Comparison of ENCODE assay signal across 11 mouse cellular contexts in genomic region chr11:101946525-101946924, GRCm38 (mm10). TPM values are rescaled to one million over a fixed set of nuclear protein-coding genes. Genes with fewer than 3 reads are reported as not detected.
DNase-seq lines count a peak whose midpoint lies in the region; ATAC-seq and TF ChIP-seq lines count a peak whose summit lies in the region.
"Had no signal": no experiment of that assay in that cellular context is flagged by ENCODE, and none has a peak within 500 bp of the region (broad histone marks: within the 10 kb centered on the region; RNA-seq: fewer than 3 reads in every experiment).

No protein-coding gene starts in this region.

- no peak overlapping the region for H3K9ac ChIP-seq in intestine, postnatal 0 days (ENCODE audit: low read depth, low read length)
- no peak overlapping the region for H3K9ac ChIP-seq in intestine, embryonic 16.5 days (ENCODE audit: low read depth, low read length)
- H3K9ac ChIP-seq in neural tube, embryonic 11.5 days (ENCODE audit: low read length): no peak overlapping the region
- H3K9ac ChIP-seq in neural tube, embryonic 15.5 days (replicated peaks): no peak overlapping the region
- H3K9ac ChIP-seq: hindbrain, embryonic 12.5 days had no signal

- no peak overlapping the region for H3K4me2 ChIP-seq in intestine, postnatal 0 days (replicated peaks; ENCODE audit: low read depth)
- H3K4me2 ChIP-seq in intestine, embryonic 16.5 days (ENCODE audit: low read depth, low read length): no peak overlapping the region
- H3K4me2 ChIP-seq in neural tube, embryonic 11.5 days (ENCODE audit: low read depth): no peak overlapping the region
- H3K4me2 ChIP-seq in neural tube, embryonic 15.5 days: no peak overlapping the region
- H3K4me2 ChIP-seq: hindbrain, embryonic 12.5 days had no signal

- no peak for TF ChIP-seq POLR2A in cerebellum, adult 2 months (IDR thresholded peaks at IDR 0.05; ENCODE audit: borderline replicate concordance, insufficient read depth, low read length)

- no peaks in the 10 kb centered on the region for H3K27me3 ChIP-seq in intestine, postnatal 0 days (replicated peaks; ENCODE audit: control insufficient read depth, insufficient read depth, low read length)
- H3K27me3 ChIP-seq in intestine, embryonic 16.5 days (replicated peaks; ENCODE audit: control insufficient read depth, insufficient read depth, low read length): no peaks in the 10 kb centered on the region
- 0 out of 2 replicates have a peak, but pooled peaks cover 2% of the 10 kb centered on the region for H3K27me3 ChIP-seq in neural tube, embryonic 11.5 days (ENCODE audit: control insufficient read depth, insufficient read depth, low read length)
- H3K27me3 ChIP-seq in neural tube, embryonic 15.5 days (replicated peaks): 0 out of 2 replicates have a peak, but pooled peaks cover 2% of the 10 kb centered on the region
- no peaks in the 10 kb centered on the region for H3K27me3 ChIP-seq in cerebellum, adult 2 months (ENCODE audit: control insufficient read depth, insufficient read depth, low read length)

- H3K27ac ChIP-seq in intestine, postnatal 0 days (ENCODE audit: low read depth, low read length): no peak overlapping the region
- H3K27ac ChIP-seq in intestine, embryonic 16.5 days (ENCODE audit: low read length): no peak overlapping the region
- H3K27ac ChIP-seq in neural tube, embryonic 11.5 days (ENCODE audit: low read depth, low read length): no peak overlapping the region
- no peak overlapping the region for H3K27ac ChIP-seq in neural tube, embryonic 15.5 days (replicated peaks)
- no peak overlapping the region for H3K27ac ChIP-seq in cerebellum, adult 2 months (ENCODE audit: insufficient read depth, low read length)
- H3K27ac ChIP-seq: hindbrain, embryonic 12.5 days had no signal

- 32% methylated on average over 5 of the region's 5 CpGs for WGBS in intestine, postnatal 0 days
- 34% methylated on average over 5 of the region's 5 CpGs for WGBS in intestine, embryonic 16.5 days
- 20% methylated on average over 5 of the region's 5 CpGs for WGBS in neural tube, embryonic 11.5 days
- WGBS in neural tube, embryonic 15.5 days: 24% methylated on average over 5 of the region's 5 CpGs
- WGBS in cerebellum, adult 2 months: 61% methylated on average over 5 of the region's 5 CpGs

- H3K4me1 ChIP-seq in intestine, postnatal 0 days (replicated peaks; ENCODE audit: control insufficient read depth, insufficient read depth, low read length): no peaks in the 10 kb centered on the region
- no peaks in the 10 kb centered on the region for H3K4me1 ChIP-seq in intestine, embryonic 16.5 days (ENCODE audit: control insufficient read depth, insufficient read depth, low read length)
- no peaks in the 10 kb centered on the region for H3K4me1 ChIP-seq in neural tube, embryonic 11.5 days (ENCODE audit: control insufficient read depth, insufficient read depth, low read length)
- no peaks in the 10 kb centered on the region for H3K4me1 ChIP-seq in neural tube, embryonic 15.5 days
- H3K4me1 ChIP-seq in cerebellum, adult 2 months (ENCODE audit: control insufficient read depth, insufficient read depth, low read length): peaks cover 15% of the 10 kb centered on the region

- H3K36me3 ChIP-seq in intestine, postnatal 0 days (ENCODE audit: control insufficient read depth, insufficient read depth): no peaks in the 10 kb centered on the region
- no peaks in the 10 kb centered on the region for H3K36me3 ChIP-seq in intestine, embryonic 16.5 days (ENCODE audit: control insufficient read depth, insufficient read depth, low read length)
- H3K36me3 ChIP-seq in neural tube, embryonic 11.5 days (ENCODE audit: control insufficient read depth, insufficient read depth, low read length): no peaks in the 10 kb centered on the region
- no peaks in the 10 kb centered on the region for H3K36me3 ChIP-seq in neural tube, embryonic 15.5 days
- H3K36me3 ChIP-seq: hindbrain, embryonic 12.5 days had no signal

- ATAC-seq in intestine, postnatal 0 days: no peak
- no peak for ATAC-seq in intestine, embryonic 16.5 days
- ATAC-seq in neural tube, embryonic 11.5 days (ENCODE audit: insufficient read depth, low FRiP score, low TSS enrichment): no peak
- no peak for ATAC-seq in neural tube, embryonic 15.5 days (ENCODE audit: low FRiP score)

- DNase-seq in neural tube, embryonic 11.5 days (ENCODE audit: low spot score): peak; percentile 59
- DNase-seq in embryo, embryonic 10 days (ENCODE audit: low spot score): peak; percentile 59
- peak; percentile 69 for DNase-seq in retina, postnatal 1 day
- DNase-seq in adipocyte (ENCODE audit: low spot score): no peak
- DNase-seq in cerebellum, adult 2 months: no peak
- DNase-seq: left cerebral cortex, postnatal 4 days had no signal

- no peak overlapping the region for H3K4me3 ChIP-seq in intestine, postnatal 0 days (ENCODE audit: low read depth, low read length)
- no peak overlapping the region for H3K4me3 ChIP-seq in intestine, embryonic 16.5 days (ENCODE audit: low read length)
- no peak overlapping the region for H3K4me3 ChIP-seq in neural tube, embryonic 11.5 days (ENCODE audit: low read depth, low read length)
- no peak overlapping the region for H3K4me3 ChIP-seq in neural tube, embryonic 15.5 days (replicated peaks)
- H3K4me3 ChIP-seq in cerebellum, adult 2 months (replicated peaks; ENCODE audit: insufficient read depth, low read depth, low read length): no peak overlapping the region
- H3K4me3 ChIP-seq: hindbrain, embryonic 12.5 days had no signal

- H3K9me3 ChIP-seq in intestine, postnatal 0 days (ENCODE audit: control insufficient read depth): no peaks in the 10 kb centered on the region
- H3K9me3 ChIP-seq in intestine, embryonic 16.5 days (ENCODE audit: control insufficient read depth, low read length): no peaks in the 10 kb centered on the region
- no peaks in the 10 kb centered on the region for H3K9me3 ChIP-seq in neural tube, embryonic 11.5 days (ENCODE audit: control insufficient read depth, low read length)
- no peaks in the 10 kb centered on the region for H3K9me3 ChIP-seq in neural tube, embryonic 15.5 days (replicated peaks)

- TF ChIP-seq CTCF in intestine, postnatal 0 days (IDR thresholded peaks at IDR 0.05; ENCODE audit: low read depth): peak; percentile 39
- TF ChIP-seq CTCF in cerebellum, adult 2 months (IDR thresholded peaks at IDR 0.05; ENCODE audit: borderline replicate concordance, insufficient read depth, low read depth, low read length): no peak

RNA-seq across cellular contexts. Expression of gene Sost, which starts 20.3 kb away (rescaled TPM):
- polyA plus RNA-seq in intestine, postnatal 0 days (2015; fragmentation: Nextera tagmentation; extraction: Ambion mirVana): not detected in 2 replicates
- polyA plus RNA-seq in intestine, embryonic 16.5 days (2015; fragmentation: Nextera tagmentation; extraction: Ambion mirVana): 0.12 TPM in 1 of 2 replicates, not detected in the other
- polyA plus RNA-seq in neural tube, embryonic 11.5 days (2014; fragmentation: Nextera tagmentation; extraction: Ambion mirVana): not detected in 2 replicates
- 0.23 TPM in 1 of 2 replicates, not detected in the other for polyA plus RNA-seq in neural tube, embryonic 15.5 days (2015; fragmentation: Nextera tagmentation; extraction: Ambion mirVana)
- 1.4 and 1.7 TPM in 2 replicates for polyA plus RNA-seq in cerebellum, adult 2 months (2012; rRNA removed)

RNA-seq across cellular contexts. Expression of gene Cfap97d1, which starts 37.6 kb away (rescaled TPM):
- not detected in 2 replicates for polyA plus RNA-seq in intestine, postnatal 0 days (2015; fragmentation: Nextera tagmentation; extraction: Ambion mirVana)
- not detected in 2 replicates for polyA plus RNA-seq in intestine, embryonic 16.5 days (2015; fragmentation: Nextera tagmentation; extraction: Ambion mirVana)
- not detected in 2 replicates for polyA plus RNA-seq in neural tube, embryonic 11.5 days (2014; fragmentation: Nextera tagmentation; extraction: Ambion mirVana)
- not detected in 2 replicates for polyA plus RNA-seq in neural tube, embryonic 15.5 days (2015; fragmentation: Nextera tagmentation; extraction: Ambion mirVana)
- not detected in 2 replicates for polyA plus RNA-seq in cerebellum, adult 2 months (2012; rRNA removed)
- polyA plus RNA-seq: hindbrain, embryonic 12.5 days; lung, embryonic 16.5 days had no signal

RNA-seq across cellular contexts. Expression of gene Dusp3, which starts 40.3 kb away (rescaled TPM):
- polyA plus RNA-seq in intestine, postnatal 0 days (2015; fragmentation: Nextera tagmentation; extraction: Ambion mirVana): 49.9 and 53.5 TPM in 2 replicates
- polyA plus RNA-seq in intestine, embryonic 16.5 days (2015; fragmentation: Nextera tagmentation; extraction: Ambion mirVana): 27.6 and 29.5 TPM in 2 replicates
- polyA plus RNA-seq in neural tube, embryonic 11.5 days (2014; fragmentation: Nextera tagmentation; extraction: Ambion mirVana): 14.0 and 15.3 TPM in 2 replicates
- polyA plus RNA-seq in neural tube, embryonic 15.5 days (2015; fragmentation: Nextera tagmentation; extraction: Ambion mirVana): 26.4 and 28.9 TPM in 2 replicates
- 86.0 and 98.5 TPM in 2 replicates for polyA plus RNA-seq in cerebellum, adult 2 months (2012; rRNA removed)

RNA-seq across cellular contexts. Expression of gene Meox1, which starts 52.4 kb away (rescaled TPM):
- polyA plus RNA-seq in intestine, postnatal 0 days (2015; fragmentation: Nextera tagmentation; extraction: Ambion mirVana): 3.8 and 4.1 TPM in 2 replicates
- polyA plus RNA-seq in intestine, embryonic 16.5 days (2015; fragmentation: Nextera tagmentation; extraction: Ambion mirVana): 5.0 and 5.1 TPM in 2 replicates
- 19.9 and 23.9 TPM in 2 replicates for polyA plus RNA-seq in neural tube, embryonic 11.5 days (2014; fragmentation: Nextera tagmentation; extraction: Ambion mirVana)
- 1.3 and 2.0 TPM in 2 replicates for polyA plus RNA-seq in neural tube, embryonic 15.5 days (2015; fragmentation: Nextera tagmentation; extraction: Ambion mirVana)
- polyA plus RNA-seq in cerebellum, adult 2 months (2012; rRNA removed): 1.5 and 1.8 TPM in 2 replicates

Comparison
In these comparisons a context has a peak if more than half of its experiments do, and no peak if none do; other contexts are left out.
1. DNase-seq: peak in neural tube, embryonic 11.5 days (single experiment), embryo, embryonic 10 days (single experiment) and retina, postnatal 1 day (single experiment); none in adipocyte (single experiment) and cerebellum, adult 2 months (0 of 2).